Comparison of ENCODE assay signal across 9 mouse cellular contexts in genomic region chr3:29036146-29036545, GRCm38 (mm10). TPM values are rescaled to one million over a fixed set of nuclear protein-coding genes. Genes with fewer than 3 reads are reported as not detected.
DNase-seq lines count a peak whose midpoint lies in the region; ATAC-seq and TF ChIP-seq lines count a peak whose summit lies in the region.
"Had no signal": no experiment of that assay in that cellular context is flagged by ENCODE, and none has a peak within 500 bp of the region (broad histone marks: within the 10 kb centered on the region; RNA-seq: fewer than 3 reads in every experiment).

No protein-coding gene starts in this region.

- no peak overlapping the region for H3K4me3 ChIP-seq in limb, embryonic 11.5 days (ENCODE audit: low read depth, low read length)
- no peak overlapping the region for H3K4me3 ChIP-seq in limb, embryonic 10.5 days
- no peak overlapping the region for H3K4me3 ChIP-seq in forebrain, embryonic 13.5 days
- no peak overlapping the region for H3K4me3 ChIP-seq in neural tube, embryonic 12.5 days

- no peak for ATAC-seq in limb, embryonic 11.5 days (ENCODE audit: insufficient number of reproducible peaks, low FRiP score, low TSS enrichment, low read depth)
- ATAC-seq in forebrain, embryonic 13.5 days, result peak; percentile 82
- peak; percentile 72; the same call in 1 of the 2 replicates for ATAC-seq in neural tube, embryonic 12.5 days (ENCODE audit: low FRiP score, low read depth)
- ATAC-seq in CD4-positive, CD25-positive, alpha-beta regulatory T cell, adult 4 months, result no peak

- H3K36me3 ChIP-seq in limb, embryonic 11.5 days (ENCODE audit: control insufficient read depth, insufficient read depth, low read length), result no peaks in the 10 kb centered on the region
- no peaks in the 10 kb centered on the region for H3K36me3 ChIP-seq in limb, embryonic 10.5 days
- H3K36me3 ChIP-seq in forebrain, embryonic 13.5 days (ENCODE audit: poor library complexity, severe bottlenecking), result no peaks in the 10 kb centered on the region
- no peaks in the 10 kb centered on the region for H3K36me3 ChIP-seq in neural tube, embryonic 12.5 days

- no peak overlapping the region for H3K9ac ChIP-seq in limb, embryonic 11.5 days (ENCODE audit: low read length)
- H3K9ac ChIP-seq in forebrain, embryonic 13.5 days, result no peak overlapping the region
- no peak overlapping the region for H3K9ac ChIP-seq in neural tube, embryonic 12.5 days

- peak; percentile 70; the same call in 1 of the 2 replicates for TF ChIP-seq CTCF in brain, embryonic 14.5 days (IDR thresholded peaks at IDR 0.05; ENCODE audit: borderline replicate concordance, extremely low read depth, insufficient read depth, insufficient read length)

- peak; percentile 56 for DNase-seq in limb, embryonic 11.5 days (ENCODE audit: low spot score)
- DNase-seq in limb, embryonic 10.5 days (ENCODE audit: low spot score), result no peak
- DNase-seq in brain, embryonic 14.5 days (ENCODE audit: low read depth), result peak; percentile 83
- DNase-seq in layer of hippocampus, postnatal 10 days (ENCODE audit: low spot score in 2 of 2), result peak; percentile 46 to 63
- no peak for DNase-seq in spleen, adult 12 weeks (ENCODE audit: low spot score)

- H3K4me1 ChIP-seq in limb, embryonic 11.5 days (ENCODE audit: control insufficient read depth, insufficient read depth, low read length), result no peaks in the 10 kb centered on the region
- peaks cover 20% of the 10 kb centered on the region for H3K4me1 ChIP-seq in limb, embryonic 10.5 days
- no peaks in the 10 kb centered on the region for H3K4me1 ChIP-seq in forebrain, embryonic 13.5 days
- no peaks in the 10 kb centered on the region for H3K4me1 ChIP-seq in neural tube, embryonic 12.5 days

- H3K27me3 ChIP-seq in limb, embryonic 11.5 days (ENCODE audit: control insufficient read depth, insufficient read depth, low read length), result no peaks in the 10 kb centered on the region
- H3K27me3 ChIP-seq in limb, embryonic 10.5 days (ENCODE audit: low read depth, poor library complexity, severe bottlenecking), result no peaks in the 10 kb centered on the region
- no peaks in the 10 kb centered on the region for H3K27me3 ChIP-seq in forebrain, embryonic 13.5 days
- H3K27me3 ChIP-seq in neural tube, embryonic 12.5 days (replicated peaks), result no peaks in the 10 kb centered on the region

- 6% methylated on average over 3 of the region's 3 CpGs for WGBS in limb, embryonic 11.5 days
- 5% methylated on average over 3 of the region's 3 CpGs for WGBS in limb, embryonic 10.5 days
- WGBS in forebrain, embryonic 13.5 days, result 1% methylated on average over 3 of the region's 3 CpGs
- 6% methylated on average over 3 of the region's 3 CpGs for WGBS in neural tube, embryonic 12.5 days

- H3K4me2 ChIP-seq in limb, embryonic 11.5 days (ENCODE audit: low read depth, severe bottlenecking), result no peak overlapping the region
- no peak overlapping the region for H3K4me2 ChIP-seq in forebrain, embryonic 13.5 days
- H3K4me2 ChIP-seq in neural tube, embryonic 12.5 days (replicated peaks), result no peak overlapping the region

- H3K27ac ChIP-seq in limb, embryonic 11.5 days (replicated peaks; ENCODE audit: low read depth, low read length), result no peak overlapping the region
- H3K27ac ChIP-seq in limb, embryonic 10.5 days, result no peak overlapping the region; the same call in 1 of the 2 replicates
- H3K27ac ChIP-seq in forebrain, embryonic 13.5 days, result no peak overlapping the region
- H3K27ac ChIP-seq in neural tube, embryonic 12.5 days, result no peak overlapping the region

- TF ChIP-seq POLR2A in brain, embryonic 14.5 days (IDR thresholded peaks at IDR 0.05; ENCODE audit: borderline replicate concordance, extremely low read depth, insufficient read depth, insufficient read length, poor library complexity, severe bottlenecking), result no peak

- H3K9me3 ChIP-seq in limb, embryonic 11.5 days (ENCODE audit: control insufficient read depth, low read length), result no peaks in the 10 kb centered on the region
- no peaks in the 10 kb centered on the region for H3K9me3 ChIP-seq in limb, embryonic 10.5 days (replicated peaks)
- no peaks in the 10 kb centered on the region; the same call in 1 of the 2 replicates for H3K9me3 ChIP-seq in forebrain, embryonic 13.5 days (replicated peaks)
- H3K9me3 ChIP-seq in neural tube, embryonic 12.5 days, result no peaks in the 10 kb centered on the region

RNA-seq across cellular contexts. Expression of gene Egfem1, which starts 45.7 kb away (rescaled TPM):
- polyA plus RNA-seq in limb, embryonic 11.5 days (2014; fragmentation: Nextera tagmentation; extraction: Ambion mirVana), result 4.2 and 5.0 TPM in 2 replicates
- 0.41 and 2.6 TPM in 2 replicates for polyA plus RNA-seq in limb, embryonic 10.5 days (2016; fragmentation: Nextera tagmentation; extraction: Ambion mirVana)
- polyA plus RNA-seq in brain, embryonic 14.5 days (2012; rRNA removed), result 6.6 and 7.6 TPM in 2 replicates
- polyA plus RNA-seq in forebrain, embryonic 13.5 days (2015; fragmentation: Nextera tagmentation; extraction: Ambion mirVana), result 5.2 and 9.5 TPM in 2 replicates
- 10 to 100 TPM; 20.5 to 28.3 TPM for total RNA-seq in layer of hippocampus, postnatal 10 days (2021)
- 4.9 and 6.5 TPM in 2 replicates for polyA plus RNA-seq in neural tube, embryonic 12.5 days (2016; fragmentation: Nextera tagmentation; extraction: Ambion mirVana)
- polyA plus RNA-seq in CD4-positive, CD25-positive, alpha-beta regulatory T cell, adult 4 months (2017; shearing (Covaris generic)), result not detected
- polyA plus RNA-seq: spleen, adult 2 months had no signal

Comparison
In these comparisons a context has a peak if more than half of its experiments do, and no peak if none do; other contexts are left out.
1. DNase-seq: peak in limb, embryonic 11.5 days (single experiment), brain, embryonic 14.5 days (single experiment) and layer of hippocampus, postnatal 10 days (2 of 2); none in limb, embryonic 10.5 days (single experiment) and spleen, adult 12 weeks (single experiment).
2. ATAC-seq: peak in forebrain, embryonic 13.5 days (single experiment) and neural tube, embryonic 12.5 days (single experiment); none in limb, embryonic 11.5 days (single experiment) and CD4-positive, CD25-positive, alpha-beta regulatory T cell, adult 4 months (single experiment).